Mouse (Mus musculus): ENCODE measurements at regions not wholly inside any gene's neighbourhood (a gene's known extent, or its start where the extent isn't known, plus 50 kb on each side); places are given as distances from the start of the nearest gene placed in this dataset.
A peak's percentile ranks its signal among the peaks of the same experiment; 100 is the strongest.

- H3K4me2 ChIP-seq (ENCODE audit: low read length), result no peak overlapping the region
- no peak for ATAC-seq
- H3K4me1 ChIP-seq (replicated peaks; ENCODE audit: control insufficient read depth, insufficient read depth, low read length), result peaks cover 6% of the 10 kb centered on the region
- H3K36me3 ChIP-seq (ENCODE audit: control insufficient read depth, insufficient read depth), result no peaks in the 10 kb centered on the region
- no peaks in the 10 kb centered on the region for H3K9me3 ChIP-seq (ENCODE audit: control insufficient read depth, low read length)
- 74% methylated on average over 5 of the region's 5 CpGs for WGBS
- H3K27me3 ChIP-seq (replicated peaks; ENCODE audit: control insufficient read depth, insufficient read depth, low read length), result no peaks in the 10 kb centered on the region
- H3K27ac ChIP-seq (ENCODE audit: low read length), result no peak overlapping the region
- no peak overlapping the region for H3K4me3 ChIP-seq (replicated peaks; ENCODE audit: low read length)
- no peak overlapping the region for H3K9ac ChIP-seq (replicated peaks; ENCODE audit: low read depth, low read length)
Observed at GRCm38 (mm10) chr11:111838996-111839395, 773.0 kb downstream of the Kcnj2 start.

- peak; percentile 52; the same call in 1 of the 2 replicates for ATAC-seq
- Histone ChIP-seq H3K27me3 (replicated peaks; ENCODE audit: control insufficient read depth, insufficient read depth, low read length) (no peaks in the 10 kb centered on the region), H3K9me3 (ENCODE audit: control insufficient read depth, low read length) (no peaks in the 10 kb centered on the region), H3K27ac (ENCODE audit: low read length) (no peak overlapping the region), H3K4me1 (replicated peaks; ENCODE audit: control insufficient read depth, insufficient read depth, low read length) (peaks cover 6% of the 10 kb centered on the region), H3K36me3 (ENCODE audit: control insufficient read depth, insufficient read depth) (no peaks in the 10 kb centered on the region), H3K9ac (replicated peaks; ENCODE audit: low read depth, low read length) (no peak overlapping the region), H3K4me2 (ENCODE audit: low read length) (no peak overlapping the region), H3K4me3 (replicated peaks; ENCODE audit: low read length) (no peak overlapping the region)
- WGBS, result 5% methylated on average over 4 of the region's 4 CpGs
Observed at GRCm38 (mm10) chr11:111843728-111844258, 777.8 kb downstream of the Kcnj2 start.

GRCm38 (mm10) chr11:111844382-111845027 is 778.5 kb downstream of the Kcnj2 start:
- H3K27me3 ChIP-seq (replicated peaks; ENCODE audit: control insufficient read depth, insufficient read depth, low read length), result no peaks in the 10 kb centered on the region
- 10% methylated on average over 7 of the region's 7 CpGs for WGBS
- no peak overlapping the region for H3K27ac ChIP-seq (ENCODE audit: low read length)
- no peak overlapping the region for H3K9ac ChIP-seq (replicated peaks; ENCODE audit: low read depth, low read length)
- 0 out of 2 replicates have a peak, but pooled peaks have one; percentile 33 for ATAC-seq
- H3K4me1 ChIP-seq (replicated peaks; ENCODE audit: control insufficient read depth, insufficient read depth, low read length), result peaks cover 6% of the 10 kb centered on the region
- no peaks in the 10 kb centered on the region for H3K36me3 ChIP-seq (ENCODE audit: control insufficient read depth, insufficient read depth)
- H3K4me2 ChIP-seq (ENCODE audit: low read length), result no peak overlapping the region
- no peaks in the 10 kb centered on the region for H3K9me3 ChIP-seq (ENCODE audit: control insufficient read depth, low read length)
- H3K4me3 ChIP-seq (replicated peaks; ENCODE audit: low read length), result no peak overlapping the region

GRCm38 (mm10) chr11:111857288-111857687 is 791.3 kb downstream of the Kcnj2 start:
- H3K36me3 ChIP-seq (ENCODE audit: control insufficient read depth, insufficient read depth), result no peaks in the 10 kb centered on the region
- no peak overlapping the region for H3K4me3 ChIP-seq (replicated peaks; ENCODE audit: low read length)
- H3K27me3 ChIP-seq (replicated peaks; ENCODE audit: control insufficient read depth, insufficient read depth, low read length), result no peaks in the 10 kb centered on the region
- ATAC-seq, result no peak
- H3K4me2 ChIP-seq (ENCODE audit: low read length), result no peak overlapping the region
- H3K9ac ChIP-seq (replicated peaks; ENCODE audit: low read depth, low read length), result no peak overlapping the region
- WGBS, result 76% methylated on average over 2 of the region's 2 CpGs
- no peak overlapping the region for H3K27ac ChIP-seq (ENCODE audit: low read length)
- H3K9me3 ChIP-seq (ENCODE audit: control insufficient read depth, low read length), result no peaks in the 10 kb centered on the region
- no peaks in the 10 kb centered on the region for H3K4me1 ChIP-seq (replicated peaks; ENCODE audit: control insufficient read depth, insufficient read depth, low read length)

- Histone ChIP-seq H3K36me3 (ENCODE audit: control insufficient read depth, insufficient read depth) (no peaks in the 10 kb centered on the region), H3K9ac (replicated peaks; ENCODE audit: low read depth, low read length) (no peak overlapping the region), H3K4me1 (replicated peaks; ENCODE audit: control insufficient read depth, insufficient read depth, low read length) (no peaks in the 10 kb centered on the region), H3K27ac (ENCODE audit: low read length) (no peak overlapping the region), H3K4me3 (replicated peaks; ENCODE audit: low read length) (no peak overlapping the region), H3K9me3 (ENCODE audit: control insufficient read depth, low read length) (no peaks in the 10 kb centered on the region), H3K4me2 (ENCODE audit: low read length) (no peak overlapping the region), H3K27me3 (replicated peaks; ENCODE audit: control insufficient read depth, insufficient read depth, low read length) (no peaks in the 10 kb centered on the region)
- no peak for ATAC-seq
- WGBS, result 89% methylated on average over 5 of the region's 5 CpGs
Observed at GRCm38 (mm10) chr11:111858111-111858510, 792.1 kb downstream of the Kcnj2 start.

GRCm38 (mm10) chr11:111865143-111865542 is 799.2 kb downstream of the Kcnj2 start:
- H3K9ac ChIP-seq (replicated peaks; ENCODE audit: low read depth, low read length), result no peak overlapping the region
- no peak for ATAC-seq
- H3K4me1 ChIP-seq (replicated peaks; ENCODE audit: control insufficient read depth, insufficient read depth, low read length), result no peaks in the 10 kb centered on the region
- H3K27me3 ChIP-seq (replicated peaks; ENCODE audit: control insufficient read depth, insufficient read depth, low read length), result no peaks in the 10 kb centered on the region
- no peaks in the 10 kb centered on the region for H3K9me3 ChIP-seq (ENCODE audit: control insufficient read depth, low read length)
- no peaks in the 10 kb centered on the region for H3K36me3 ChIP-seq (ENCODE audit: control insufficient read depth, insufficient read depth)
- H3K4me2 ChIP-seq (ENCODE audit: low read length), result no peak overlapping the region
- 48% methylated on average over 1 of the region's 1 CpGs for WGBS
- H3K27ac ChIP-seq (ENCODE audit: low read length), result no peak overlapping the region
- no peak overlapping the region for H3K4me3 ChIP-seq (replicated peaks; ENCODE audit: low read length)

- Histone ChIP-seq H3K4me3 (replicated peaks; ENCODE audit: low read length) (no peak overlapping the region), H3K4me2 (ENCODE audit: low read length) (no peak overlapping the region), H3K27me3 (replicated peaks; ENCODE audit: control insufficient read depth, insufficient read depth, low read length) (no peaks in the 10 kb centered on the region), H3K9me3 (ENCODE audit: control insufficient read depth, low read length) (no peaks in the 10 kb centered on the region), H3K27ac (ENCODE audit: low read length) (no peak overlapping the region), H3K9ac (replicated peaks; ENCODE audit: low read depth, low read length) (no peak overlapping the region), H3K4me1 (replicated peaks; ENCODE audit: control insufficient read depth, insufficient read depth, low read length) (no peaks in the 10 kb centered on the region), H3K36me3 (ENCODE audit: control insufficient read depth, insufficient read depth) (no peaks in the 10 kb centered on the region)
- no peak for ATAC-seq
- WGBS, result 73% methylated on average over 4 of the region's 4 CpGs
Observed at GRCm38 (mm10) chr11:111875406-111875805, 809.4 kb downstream of the Kcnj2 start.

GRCm38 (mm10) chr11:111880146-111880545 is 814.2 kb downstream of the Kcnj2 start:
- Histone ChIP-seq H3K4me1 (replicated peaks; ENCODE audit: control insufficient read depth, insufficient read depth, low read length) (no peaks in the 10 kb centered on the region), H3K4me3 (replicated peaks; ENCODE audit: low read length) (no peak overlapping the region), H3K4me2 (ENCODE audit: low read length) (no peak overlapping the region), H3K9ac (replicated peaks; ENCODE audit: low read depth, low read length) (no peak overlapping the region), H3K27ac (ENCODE audit: low read length) (no peak overlapping the region), H3K9me3 (ENCODE audit: control insufficient read depth, low read length) (no peaks in the 10 kb centered on the region), H3K27me3 (replicated peaks; ENCODE audit: control insufficient read depth, insufficient read depth, low read length) (no peaks in the 10 kb centered on the region), H3K36me3 (ENCODE audit: control insufficient read depth, insufficient read depth) (no peaks in the 10 kb centered on the region)
- WGBS, result 90% methylated on average over 6 of the region's 6 CpGs
- ATAC-seq, result no peak

GRCm38 (mm10) chr11:111890026-111890425 is 824.1 kb downstream of the Kcnj2 start:
- Histone ChIP-seq H3K9me3 (ENCODE audit: control insufficient read depth, low read length) (no peaks in the 10 kb centered on the region), H3K9ac (replicated peaks; ENCODE audit: low read depth, low read length) (no peak overlapping the region), H3K4me3 (replicated peaks; ENCODE audit: low read length) (no peak overlapping the region), H3K27me3 (replicated peaks; ENCODE audit: control insufficient read depth, insufficient read depth, low read length) (no peaks in the 10 kb centered on the region), H3K36me3 (ENCODE audit: control insufficient read depth, insufficient read depth) (no peaks in the 10 kb centered on the region), H3K4me1 (replicated peaks; ENCODE audit: control insufficient read depth, insufficient read depth, low read length) (peaks cover 3% of the 10 kb centered on the region; the same call in 1 of the 2 replicates), H3K4me2 (ENCODE audit: low read length) (no peak overlapping the region), H3K27ac (ENCODE audit: low read length) (no peak overlapping the region)
- WGBS, result 47% methylated on average over 3 of the region's 3 CpGs
- ATAC-seq, result peak; percentile 36; the same call in 1 of the 2 replicates
